Mouse (Mus musculus): Measurements from ENCODE around the gene Cbx8. TPM values are rescaled to one million over a fixed set of nuclear protein-coding genes. Genes with fewer than 3 reads are reported as not detected.

Cbx8 gene
- total and polyA plus RNA-seq, 2 experiments from 2014 or later, result 6.5 to 10.0 TPM

DNA sequence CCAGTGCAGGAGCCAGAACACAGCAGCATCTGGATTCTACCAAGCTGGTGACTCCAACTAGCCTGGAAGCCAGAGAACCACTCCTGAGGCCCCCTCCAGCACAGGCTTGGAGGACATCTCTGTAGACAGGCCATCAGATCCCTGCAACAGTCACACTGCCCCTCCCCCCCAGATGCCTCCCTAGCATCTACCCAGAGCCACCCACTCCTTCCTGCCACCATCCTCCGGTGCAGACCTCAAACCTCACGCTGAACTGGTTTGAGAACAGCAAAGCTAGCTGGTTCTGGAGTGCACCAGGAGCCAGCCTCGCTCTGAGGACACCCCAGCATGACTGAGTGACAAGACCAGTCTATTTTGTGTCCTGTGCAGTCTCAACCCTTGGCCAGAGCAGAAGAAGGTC is 48.0 kb downstream of the Cbx8 start:
- Histone ChIP-seq H3K4me2 (ENCODE audit: low read depth, low read length) (no peak overlapping the region), H3K27ac (no peak overlapping the region), H3K27me3 (ENCODE audit: insufficient read depth, low read length) (no peaks in the 10 kb centered on the region), H3K4me3 (ENCODE audit: low read length) (no peak overlapping the region), H3K9ac (replicated peaks; ENCODE audit: low read length) (no peak overlapping the region), H3K9me3 (ENCODE audit: low read length) (no peaks in the 10 kb centered on the region), H3K36me3 (ENCODE audit: insufficient read depth, low read length) (no peaks in the 10 kb centered on the region), H3K4me1 (ENCODE audit: insufficient read depth, low read length) (no peaks in the 10 kb centered on the region)
- DNase-seq (ENCODE audit: low spot score) (no peak), ATAC-seq (no peak)
- 77% methylated on average over 3 of the region's 3 CpGs for WGBS
- no peak for TF ChIP-seq CTCF (IDR thresholded peaks at IDR 0.05; ENCODE audit: low read depth)

DNA sequence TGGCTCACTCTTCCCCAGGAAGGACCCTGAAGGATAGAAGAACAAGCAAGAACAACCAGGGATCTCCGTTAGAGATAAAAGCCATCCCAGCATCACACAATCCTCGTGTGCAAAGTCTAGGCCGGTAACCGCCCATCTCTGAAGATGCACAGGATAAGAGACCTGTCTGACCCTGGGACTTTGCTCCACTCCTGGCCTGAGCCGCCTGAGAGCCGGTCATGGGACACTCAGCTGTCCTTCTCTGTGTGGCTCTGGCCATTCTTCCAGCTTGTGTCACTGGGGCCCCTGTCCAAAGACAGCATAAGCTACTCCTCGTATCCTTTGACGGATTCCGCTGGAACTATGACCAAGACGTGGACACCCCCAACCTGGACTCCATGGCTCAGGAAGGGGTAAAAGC is 52.8 kb downstream of the Cbx8 start, which contains the start of gene Enpp7:
Gene Enpp7 (plus strand): TSS at position 190 of the 400 bp plus-strand sequence.
- 93% methylated on average over 10 of the region's 10 CpGs for WGBS
- H3K4me3 ChIP-seq (ENCODE audit: low read length), result no peak within 1 kb of the TSS
- ATAC-seq, result no peak

More for the DNA sequence above, 52.8 kb downstream of the Cbx8 start, which contains the start of gene Enpp7:
- H3K4me2 ChIP-seq (ENCODE audit: low read depth, low read length), result no peak within 1 kb of the TSS
- H3K4me1 ChIP-seq (ENCODE audit: insufficient read depth, low read length), result no peaks in the 10 kb centered on the region
- DNase-seq (ENCODE audit: low spot score), result no peak
- H3K27ac ChIP-seq, result no peak within 1 kb of the TSS
- no peaks in the 10 kb centered on the region for H3K9me3 ChIP-seq (ENCODE audit: low read length)
- no peak for TF ChIP-seq CTCF (IDR thresholded peaks at IDR 0.05; ENCODE audit: low read depth)
- no peaks in the 10 kb centered on the region for H3K36me3 ChIP-seq (ENCODE audit: insufficient read depth, low read length)
- no peaks in the 10 kb centered on the region for H3K27me3 ChIP-seq (ENCODE audit: insufficient read depth, low read length)
- H3K9ac ChIP-seq (replicated peaks; ENCODE audit: low read length), result no peak within 1 kb of the TSS

Other genes with a start within 250 kb of the Cbx8 start
- 50.0 and 52.6 TPM in 2 replicates for gene Rbfox3, start 129.4 kb downstream of the Cbx8 start, total RNA-seq (2014; rRNA removed)
- gene Rbfox3, start 129.4 kb downstream of the Cbx8 start, polyA plus RNA-seq (2015; fragmentation: Nextera tagmentation; extraction: Ambion mirVana), result 75.5 and 76.8 TPM in 2 replicates
- not detected in 2 replicates for gene Enpp7, start 52.8 kb downstream of the Cbx8 start, total RNA-seq (2014; rRNA removed)
- gene Enpp7, start 52.8 kb downstream of the Cbx8 start, polyA plus RNA-seq (2015; fragmentation: Nextera tagmentation; extraction: Ambion mirVana), result not detected in 2 replicates
- gene Cbx2, start 18.0 kb downstream of the Cbx8 start, total RNA-seq (2014; rRNA removed), result 14.6 and 18.9 TPM in 2 replicates
- gene Cbx2, start 18.0 kb downstream of the Cbx8 start, polyA plus RNA-seq (2015; fragmentation: Nextera tagmentation; extraction: Ambion mirVana), result 7.0 and 7.4 TPM in 2 replicates
- gene Cbx4, start 45.3 kb upstream of the Cbx8 start, total RNA-seq (2014; rRNA removed), result 33.6 and 41.3 TPM in 2 replicates
- gene Cbx4, start 45.3 kb upstream of the Cbx8 start, polyA plus RNA-seq (2015; fragmentation: Nextera tagmentation; extraction: Ambion mirVana), result 22.4 and 23.7 TPM in 2 replicates
- gene Tbc1d16, start 187.5 kb upstream of the Cbx8 start, total RNA-seq (2014; rRNA removed), result 161 and 182 TPM in 2 replicates
- 42.1 and 43.9 TPM in 2 replicates for gene Tbc1d16, start 187.5 kb upstream of the Cbx8 start, polyA plus RNA-seq (2015; fragmentation: Nextera tagmentation; extraction: Ambion mirVana)
- 11.5 and 12.5 TPM in 2 replicates for gene Ccdc40, start 187.6 kb upstream of the Cbx8 start, total RNA-seq (2014; rRNA removed)
- gene Ccdc40, start 187.6 kb upstream of the Cbx8 start, polyA plus RNA-seq (2015; fragmentation: Nextera tagmentation; extraction: Ambion mirVana), result 9.7 and 10.3 TPM in 2 replicates
- gene Gaa, start 226.9 kb upstream of the Cbx8 start, total RNA-seq (2014; rRNA removed), result 223 and 230 TPM in 2 replicates
- gene Gaa, start 226.9 kb upstream of the Cbx8 start, polyA plus RNA-seq (2015; fragmentation: Nextera tagmentation; extraction: Ambion mirVana), result 123 and 128 TPM in 2 replicates

Data from hindbrain, postnatal 0 days (tissue).